Mouse (Mus musculus) heart, embryonic 13.5 days (tissue): ENCODE results near the gene Gm8138. TPM values are rescaled to one million over a fixed set of nuclear protein-coding genes. Genes with fewer than 3 reads are reported as not detected.
"Not testable (repeated sequence)": the region's sequence is repeated elsewhere in the genome, so short reads cannot be mapped to it uniquely, and the experiment has no call there.

Source experiments
- ATAC-seq: fragments of 200-750 bp; cut with Nextera tagmentation; 2 replicates; pipeline ENCODE4 v1.8.0; 2017; ENCODE audit warnings: moderate TSS enrichment; ENCODE audit not compliant: insufficient number of reproducible peaks, low FRiP score, low TSS enrichment; ENCODE audit errors: extremely low read depth
- H3K27ac ChIP-seq: fragments of 300-500 bp; sonication (generic); replicated peaks from 2 replicates; pipeline ENCODE4 v1.5.1; 2015; ENCODE audit warnings: moderate library complexity, mild to moderate bottlenecking, inconsistent platforms
- H3K27me3 ChIP-seq: fragments of 300-500 bp; sonication (generic); replicated peaks from 2 replicates; pipeline ENCODE4 v1.6.1; 2015; ENCODE audit warnings: mild to moderate bottlenecking, inconsistent platforms
- H3K36me3 ChIP-seq: fragments of 300-500 bp; sonication (generic); 2 replicates; pipeline ENCODE4 v1.6.1; 2015; ENCODE audit warnings: mild to moderate bottlenecking, inconsistent platforms
- H3K4me1 ChIP-seq: fragments of 300-500 bp; sonication (generic); 2 replicates; pipeline ENCODE4 v1.6.1; 2015; ENCODE audit warnings: inconsistent platforms
- H3K4me2 ChIP-seq: fragments of 300-500 bp; sonication (generic); 2 replicates; pipeline ENCODE4 v1.6.1; 2015; ENCODE audit warnings: inconsistent platforms, mild to moderate bottlenecking, moderate library complexity
- H3K4me3 ChIP-seq: fragments of 300-500 bp; sonication (generic); 2 replicates; pipeline ENCODE4 v1.5.1; 2015; ENCODE audit warnings: moderate library complexity, mild to moderate bottlenecking, inconsistent platforms
- H3K9ac ChIP-seq: fragments of 300-500 bp; sonication (generic); 2 replicates; pipeline ENCODE4 v1.6.1; 2015; ENCODE audit warnings: inconsistent platforms, mild to moderate bottlenecking, moderate library complexity
- H3K9me3 ChIP-seq: fragments of 300-500 bp; sonication (generic); 2 replicates; pipeline ENCODE4 v1.6.1; 2016; ENCODE audit warnings: inconsistent platforms
- WGBS: fragments of 180-500 bp; shearing (Covaris S2); methylation state at CpG from one replicate; pipeline ENCODE4 v1.1.7; 2015; ENCODE audit warnings: mixed read lengths; 5-methylcytosine and 5-hydroxymethylcytosine counted together
- polyA plus RNA-seq: library from polyadenylated mRNA; unstranded; fragments of >200 nt; fragmentation: Nextera tagmentation; extraction: Ambion mirVana; gene quantifications from 2 replicates; pipeline ENCODE4 v1.2.1, GENCODE M21; 2015

Gm8138 gene
- not detected in 2 replicates for polyA plus RNA-seq

GRCm38 (mm10) chr14:43416250-43416649 is at the start of gene Gm8138:
TSS of gene Gm8138 (minus strand) at chr14:43416350.
- not testable (repeated sequence) for H3K4me2 ChIP-seq, H3K4me1 ChIP-seq, H3K36me3 ChIP-seq, H3K9me3 ChIP-seq, H3K9ac ChIP-seq, H3K27me3 ChIP-seq, H3K4me3 ChIP-seq, ATAC-seq, H3K27ac ChIP-seq
- no CpG with 5 or more reads among the region's 3 CpGs for WGBS

GRCm38 (mm10) chr14:43361713-43362112 is 54.4 kb downstream of the Gm8138 start:
- H3K27me3 ChIP-seq, H3K4me1 ChIP-seq, H3K4me3 ChIP-seq, ATAC-seq, H3K9ac ChIP-seq, H3K9me3 ChIP-seq, H3K4me2 ChIP-seq, H3K27ac ChIP-seq, H3K36me3 ChIP-seq: not testable (repeated sequence)
- 77% methylated on average over 11 of the region's 11 CpGs for WGBS

Other genes starting within 250 kb of the Gm8138 start
- gene Gm7233, start 236.5 kb downstream of the Gm8138 start, polyA plus RNA-seq, result not detected in 2 replicates
- gene Gm8122, start 181.0 kb downstream of the Gm8138 start, polyA plus RNA-seq, result not detected in 2 replicates
- not detected in 2 replicates for gene Gm8126, start 157.7 kb downstream of the Gm8138 start, polyA plus RNA-seq
- not detected in 2 replicates for gene Gm9732, start 141.3 kb downstream of the Gm8138 start, polyA plus RNA-seq
- not detected in 2 replicates for gene Gm8127, start 122.5 kb downstream of the Gm8138 start, polyA plus RNA-seq
- not detected in 2 replicates for gene 1700001F09Rik, start 68.5 kb downstream of the Gm8138 start, polyA plus RNA-seq
- not detected in 2 replicates for gene Gm5799, start 127.2 kb upstream of the Gm8138 start, polyA plus RNA-seq
- not detected in 2 replicates for gene Gm17654, start 162.8 kb upstream of the Gm8138 start, polyA plus RNA-seq
- not detected in 2 replicates for gene Gm10375, start 191.7 kb upstream of the Gm8138 start, polyA plus RNA-seq